Mouse (Mus musculus): ENCODE results near the gene 5830411N06Rik. TPM values are rescaled to one million over a fixed set of nuclear protein-coding genes. Genes with fewer than 3 reads are reported as not detected.

The 5830411N06Rik gene
- total RNA-seq (2022), result not detected

DNA sequence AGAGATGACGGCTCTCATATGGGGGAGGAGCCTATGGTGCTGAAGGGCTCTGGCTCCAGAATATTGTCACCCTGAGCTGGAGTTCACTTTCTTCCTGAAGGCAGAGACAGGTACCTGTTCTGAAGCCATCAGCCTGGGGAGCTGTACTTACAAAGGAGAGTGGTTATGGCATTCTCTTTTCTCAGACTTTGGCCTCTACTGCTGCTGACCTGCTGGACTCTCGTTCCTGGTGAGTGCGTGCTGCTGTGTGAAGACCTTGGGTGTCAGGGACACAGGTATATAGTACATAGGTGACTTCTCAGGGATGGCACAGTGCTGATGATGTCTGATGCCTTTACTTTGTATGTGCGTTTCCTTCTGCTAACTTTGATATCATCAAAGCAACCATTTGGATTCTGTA, at the start of gene 5830411N06Rik:
TSS of gene 5830411N06Rik (plus strand) at position 69 of the 400 bp plus-strand sequence.
- DNase-seq (ENCODE audit: low spot score), result no peak

DNA sequence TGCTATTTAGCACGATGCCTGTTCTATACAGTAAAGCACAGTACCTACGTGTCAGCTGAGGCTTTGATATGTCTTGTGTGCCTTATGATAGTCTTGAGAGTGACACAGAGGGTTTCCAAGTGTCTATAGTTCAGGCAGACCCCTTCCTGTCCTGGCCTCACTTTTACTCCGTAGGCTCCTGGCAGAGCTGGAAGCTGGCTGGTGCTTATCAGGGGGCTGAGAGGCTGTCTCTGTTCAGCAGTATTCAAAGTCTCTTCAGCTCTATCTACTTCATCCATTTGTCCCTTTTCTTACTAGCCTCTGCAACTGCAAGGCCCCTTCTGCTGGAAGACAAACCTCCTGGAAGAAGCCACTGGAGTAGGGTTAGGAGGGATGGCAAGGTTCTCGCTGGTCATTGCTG, 46.0 kb upstream of the 5830411N06Rik start:
- no peak for DNase-seq (ENCODE audit: low spot score)

DNA sequence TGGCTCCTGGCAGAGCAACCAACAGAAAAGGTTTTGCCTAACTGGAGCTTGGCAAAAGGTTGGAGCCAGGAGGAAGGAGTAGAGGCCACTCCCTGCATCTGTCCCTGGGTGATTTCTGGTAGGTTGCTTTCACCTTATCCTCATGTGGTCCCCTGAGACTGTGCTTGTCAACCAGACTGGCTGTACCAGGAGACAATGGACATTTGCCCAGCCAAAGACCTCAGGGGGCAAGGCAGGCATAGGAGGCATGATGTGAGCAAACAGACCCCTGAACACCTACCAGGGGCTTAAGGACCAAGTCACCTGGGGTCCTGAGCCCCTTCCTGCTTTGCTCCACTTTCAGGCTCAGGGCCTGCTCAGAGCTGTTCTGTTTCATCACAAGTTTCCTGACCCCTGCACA, 41.2 kb upstream of the 5830411N06Rik start, which contains the start of gene Olfr524:
TSS of gene Olfr524 (minus strand) at position 101 of the 400 bp plus-strand sequence.
- no peak for DNase-seq (ENCODE audit: low spot score)

DNA sequence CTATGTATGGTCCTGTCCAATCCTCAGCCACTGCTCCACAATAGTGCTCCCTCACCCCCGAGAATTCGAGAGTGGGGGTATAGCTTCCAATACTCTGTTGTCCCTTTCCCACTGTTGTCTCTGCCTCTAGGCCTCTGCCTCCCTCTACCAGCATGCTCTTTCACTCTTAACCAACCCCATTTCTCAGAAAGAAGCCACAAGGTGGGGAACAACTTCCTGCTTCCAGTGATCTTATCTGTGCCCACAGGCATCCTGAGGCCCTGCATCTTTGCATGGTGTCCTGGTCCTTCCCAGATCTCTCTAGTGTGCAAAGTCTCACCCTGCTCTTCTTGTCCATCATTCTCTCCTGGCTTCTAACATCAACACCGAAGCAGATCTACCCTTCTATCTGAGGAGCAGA, 40.2 kb upstream of the 5830411N06Rik start:
- DNase-seq (ENCODE audit: low spot score), result no peak

DNA sequence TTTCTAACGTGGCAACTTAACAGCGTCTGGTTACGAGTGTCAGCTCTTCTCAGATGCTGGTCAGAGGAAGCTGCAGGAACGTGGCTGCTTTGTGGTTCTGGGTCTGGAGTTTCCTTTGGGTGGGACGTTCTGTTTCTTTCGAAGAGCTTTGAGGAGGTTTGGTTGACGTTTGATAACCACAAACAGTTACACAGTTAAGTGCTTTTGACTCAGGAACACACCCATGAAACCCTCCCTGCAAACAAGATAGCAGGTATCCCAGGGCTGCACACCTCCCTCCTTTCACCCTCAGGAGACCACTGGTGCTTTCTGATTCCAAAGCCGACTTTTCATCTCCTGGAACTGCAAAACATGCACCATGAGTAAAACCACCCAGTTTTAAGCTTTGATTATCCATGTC, 38.9 kb upstream of the 5830411N06Rik start:
- DNase-seq (ENCODE audit: low spot score), result no peak

DNA sequence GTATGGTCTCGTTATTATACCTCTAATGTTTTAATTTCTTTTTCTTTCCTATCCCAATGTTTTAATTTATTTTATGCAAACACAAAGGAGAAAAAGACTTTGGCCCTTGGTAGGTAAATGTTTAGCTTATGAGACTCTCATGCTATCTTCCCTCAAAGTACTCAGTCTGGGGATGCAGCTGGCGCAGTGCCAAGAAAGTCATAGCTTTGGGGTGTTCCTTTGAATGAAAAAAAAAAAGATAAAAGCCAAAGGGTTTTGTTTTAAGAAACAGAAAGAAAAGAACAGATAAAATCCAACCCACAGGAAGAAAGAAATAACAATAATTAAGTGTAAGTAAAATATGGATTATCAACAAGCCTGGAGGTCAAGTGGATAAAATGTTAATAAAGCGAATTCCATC, 38.4 kb upstream of the 5830411N06Rik start:
- no peak for DNase-seq (ENCODE audit: low spot score)

DNA sequence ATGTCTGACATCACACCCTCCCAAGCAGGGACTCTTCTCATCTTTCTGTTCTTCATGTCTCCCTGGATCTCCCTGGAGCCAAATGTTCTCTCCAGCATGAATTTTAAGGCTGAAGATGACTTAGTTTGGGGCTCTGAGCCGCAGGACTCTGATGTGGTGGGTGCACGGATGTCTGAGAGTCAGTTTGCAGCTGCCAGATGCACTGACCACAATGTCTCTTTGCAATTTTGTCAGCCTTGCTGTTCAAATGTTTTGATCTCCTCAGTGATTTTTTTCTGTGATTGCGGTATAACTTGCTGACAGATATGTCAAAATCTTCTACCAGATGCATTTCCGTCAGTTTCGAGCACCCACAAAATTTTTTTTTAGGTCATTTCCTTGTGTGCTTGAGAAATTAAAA, 33.2 kb upstream of the 5830411N06Rik start:
- no peak for DNase-seq (ENCODE audit: low spot score)

DNA sequence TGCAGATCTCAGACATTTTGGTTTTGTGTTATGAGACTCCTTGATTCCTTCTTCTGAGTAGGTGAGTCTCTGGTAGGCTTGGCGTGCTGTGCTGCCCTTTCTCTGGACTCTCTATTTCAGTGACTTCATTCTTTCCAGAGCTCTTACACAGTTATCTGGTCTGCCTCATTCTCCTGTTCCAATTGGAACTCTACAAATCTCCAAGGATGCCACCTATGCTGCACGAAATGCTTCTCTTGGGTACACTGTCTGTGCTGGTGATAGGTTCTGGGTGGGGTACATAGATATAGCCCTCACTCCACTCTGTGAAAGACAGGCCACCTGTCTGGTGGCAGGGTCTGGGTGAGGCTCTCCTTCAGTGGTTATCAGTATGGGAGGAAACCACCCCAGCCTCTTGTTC, 29.1 kb upstream of the 5830411N06Rik start, which contains the start of gene Cd163l1:
TSS of gene Cd163l1 (plus strand) at position 301 of the 400 bp plus-strand sequence.
- no peak for DNase-seq (ENCODE audit: low spot score)

DNA sequence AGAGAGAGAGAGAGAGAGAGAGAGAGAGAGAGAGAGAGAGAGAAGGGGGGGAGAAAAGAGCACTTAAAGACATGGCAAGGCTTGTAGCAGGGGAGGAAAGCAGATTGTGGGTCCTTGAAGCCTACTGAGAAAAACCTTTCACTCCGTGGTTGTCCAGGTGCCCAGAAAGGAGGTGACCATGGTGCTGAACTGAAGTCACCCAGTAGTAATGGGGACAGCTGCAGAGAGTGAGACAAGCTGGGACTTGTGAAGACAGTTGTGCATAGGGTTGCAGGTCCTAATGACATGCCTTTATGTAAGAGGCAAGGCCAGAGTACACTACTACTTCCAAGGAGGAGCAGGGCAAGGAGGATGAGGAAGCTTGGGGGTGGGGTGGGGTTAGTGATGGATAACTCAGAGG, 27.8 kb upstream of the 5830411N06Rik start:
- DNase-seq (ENCODE audit: low spot score), result no peak

DNA sequence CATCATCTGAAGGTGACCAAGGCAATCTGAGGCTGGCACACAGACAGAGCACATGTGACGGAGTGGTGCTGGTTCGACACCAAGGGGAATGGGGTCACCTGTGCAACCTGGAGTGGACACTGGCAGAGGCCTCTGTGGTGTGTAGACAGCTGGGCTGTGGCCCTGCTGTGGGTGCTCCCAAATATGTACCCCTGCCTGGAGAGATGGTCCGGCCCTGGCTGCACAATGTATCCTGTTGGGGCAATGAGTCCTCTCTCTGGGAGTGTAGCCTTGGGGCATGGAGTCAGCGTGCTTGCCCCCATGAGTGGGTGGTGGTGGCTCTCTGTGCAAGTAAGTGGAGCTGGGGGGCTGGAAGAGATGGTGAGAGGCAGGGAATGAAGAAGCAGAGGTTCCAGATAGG, 26.7 kb upstream of the 5830411N06Rik start:
- DNase-seq (ENCODE audit: low spot score), result no peak

DNA sequence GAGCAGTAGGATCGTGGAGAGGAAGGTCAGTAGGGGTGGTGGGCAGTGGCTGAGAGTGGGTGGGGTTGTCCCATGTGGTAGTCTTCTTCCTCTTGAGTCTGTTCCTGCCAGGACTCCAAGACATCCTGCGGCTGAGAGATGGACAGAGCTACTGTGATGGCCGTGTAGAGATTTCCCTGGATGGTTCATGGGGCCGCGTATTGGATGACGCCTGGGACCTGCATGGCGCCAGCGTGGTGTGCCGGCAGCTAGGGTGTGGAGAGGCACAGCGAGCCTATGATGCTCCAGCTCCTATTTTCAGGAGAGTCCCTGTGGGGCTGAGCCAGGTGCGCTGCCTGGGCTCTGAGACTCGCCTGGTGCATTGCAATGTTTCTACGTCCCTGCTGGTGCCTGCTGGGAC, 22.9 kb upstream of the 5830411N06Rik start:
- no peak for DNase-seq (ENCODE audit: low spot score)

DNA sequence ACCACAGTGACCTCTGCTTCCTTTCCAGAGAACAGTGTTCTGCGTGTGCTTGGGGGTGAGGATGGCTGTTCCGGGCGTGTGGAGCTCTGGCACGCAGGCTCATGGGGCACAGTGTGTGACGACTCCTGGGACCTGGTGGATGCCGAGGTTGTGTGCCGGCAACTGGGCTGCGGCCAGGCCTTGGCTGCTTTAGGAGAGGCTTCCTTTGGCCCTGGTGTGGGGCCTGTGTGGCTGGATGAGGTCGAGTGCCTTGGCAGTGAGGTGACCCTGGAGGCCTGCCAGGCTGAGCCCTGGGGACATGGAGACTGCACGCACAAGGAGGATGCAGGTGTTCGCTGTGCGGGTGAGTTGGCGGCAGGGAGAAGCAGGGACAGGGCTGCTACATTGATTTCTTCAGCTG, 18.6 kb upstream of the 5830411N06Rik start:
- no peak for DNase-seq (ENCODE audit: low spot score)

DNA sequence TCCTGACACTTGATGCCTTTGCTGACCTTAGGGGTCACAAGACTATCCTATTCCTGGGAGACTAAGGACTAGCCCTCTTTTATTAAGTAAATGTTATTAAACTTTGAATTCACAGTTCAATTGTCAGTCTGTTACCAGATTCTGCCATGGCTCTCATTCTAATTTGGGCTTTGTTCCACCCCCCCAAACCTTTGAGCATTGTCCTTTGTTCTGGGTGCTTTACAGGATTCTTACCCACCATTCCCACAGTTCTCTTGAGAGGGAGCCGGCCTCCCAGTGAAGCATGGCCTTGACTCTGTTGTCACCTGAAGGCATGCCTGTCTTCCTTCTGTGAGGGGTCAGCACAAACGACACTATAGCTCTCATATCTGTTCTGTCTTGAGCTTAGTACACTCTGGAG, 16.1 kb upstream of the 5830411N06Rik start:
- DNase-seq (ENCODE audit: low spot score), result no peak

DNA sequence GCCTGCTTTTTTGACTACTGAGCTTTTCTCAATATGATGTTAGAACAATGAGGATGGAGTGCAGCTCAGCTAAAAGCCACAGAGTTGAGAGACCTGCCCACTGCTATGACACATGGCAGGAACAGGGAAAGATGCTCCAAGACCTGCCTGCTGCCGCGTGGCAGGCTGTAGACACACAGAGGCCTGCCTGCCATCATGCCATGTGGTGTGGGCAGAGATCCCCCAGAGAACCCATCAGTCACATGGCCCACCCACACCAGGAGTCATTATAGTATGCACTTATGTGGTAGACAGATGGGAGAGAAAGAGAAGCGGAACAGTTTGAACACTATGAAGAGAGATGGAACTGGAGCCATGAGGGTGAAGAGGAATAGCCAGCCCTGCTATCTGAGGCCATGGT, 13.4 kb upstream of the 5830411N06Rik start:
- DNase-seq (ENCODE audit: low spot score), result no peak

DNA sequence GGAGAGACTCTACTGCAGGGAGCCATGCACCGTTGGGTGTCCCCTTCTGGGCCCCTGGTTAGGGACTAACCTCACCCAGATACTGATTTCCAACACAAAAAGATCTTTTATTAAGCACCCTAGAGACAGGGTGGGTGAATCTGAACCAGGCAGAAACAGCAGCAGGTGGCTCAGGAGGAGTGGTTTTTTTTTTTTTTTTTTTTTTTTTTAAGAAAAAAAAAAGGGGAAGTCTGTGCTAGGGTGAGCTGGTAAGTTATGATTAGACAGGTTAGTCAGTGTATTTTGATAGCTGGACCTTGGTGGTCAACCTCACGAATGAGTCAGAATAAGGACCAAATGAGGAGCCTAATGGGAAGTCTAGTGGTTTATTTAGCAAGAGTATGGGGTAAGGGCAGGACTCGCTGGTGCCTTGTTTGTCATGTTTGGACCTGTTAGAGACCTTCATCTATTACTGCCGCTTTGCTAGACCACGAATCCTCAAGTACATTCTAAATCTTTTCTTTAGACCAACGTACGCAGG, 6.8 kb downstream of the 5830411N06Rik start:
- no peak for DNase-seq (ENCODE audit: low spot score)

DNA sequence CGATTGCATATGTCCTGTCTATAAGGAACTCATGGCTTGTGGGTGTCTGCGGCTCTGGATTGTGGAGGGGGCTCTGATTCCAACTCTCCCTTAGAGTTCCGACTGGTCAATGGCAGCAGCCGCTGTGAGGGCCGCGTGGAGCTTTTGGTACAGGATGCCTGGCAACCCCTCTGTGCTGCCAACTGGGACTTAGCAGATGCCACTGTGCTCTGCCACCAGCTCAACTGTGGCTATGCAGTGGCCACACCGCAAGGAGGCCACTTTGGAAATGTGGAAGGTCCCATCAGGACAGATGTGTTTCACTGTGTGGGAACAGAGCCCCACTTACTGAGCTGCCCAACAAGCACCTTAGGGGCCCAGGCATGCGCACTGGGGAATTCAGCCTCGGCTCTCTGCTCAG, 48.7 kb downstream of the 5830411N06Rik start:
- DNase-seq (ENCODE audit: low spot score), result no peak

DNA sequence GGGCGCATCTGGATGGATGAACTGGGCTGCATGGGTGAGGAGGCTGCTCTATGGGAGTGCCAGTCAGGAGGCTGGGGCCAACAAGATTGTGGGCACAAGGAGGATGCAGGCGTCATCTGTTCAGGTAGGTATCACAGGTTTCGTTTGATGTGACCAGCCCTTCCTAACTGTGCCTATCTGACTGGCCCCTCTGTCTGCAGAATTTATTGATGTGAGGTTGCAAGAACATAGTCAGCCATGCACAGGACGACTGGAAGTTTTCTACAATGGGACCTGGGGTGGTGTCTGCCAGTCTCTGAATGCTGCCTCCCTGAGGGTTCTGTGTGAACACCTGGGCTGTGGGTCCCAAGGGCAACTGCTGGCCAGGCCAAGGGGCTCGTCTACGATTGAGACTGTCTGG, 49.8 kb downstream of the 5830411N06Rik start:
- DNase-seq (ENCODE audit: low spot score), result no peak

DNA sequence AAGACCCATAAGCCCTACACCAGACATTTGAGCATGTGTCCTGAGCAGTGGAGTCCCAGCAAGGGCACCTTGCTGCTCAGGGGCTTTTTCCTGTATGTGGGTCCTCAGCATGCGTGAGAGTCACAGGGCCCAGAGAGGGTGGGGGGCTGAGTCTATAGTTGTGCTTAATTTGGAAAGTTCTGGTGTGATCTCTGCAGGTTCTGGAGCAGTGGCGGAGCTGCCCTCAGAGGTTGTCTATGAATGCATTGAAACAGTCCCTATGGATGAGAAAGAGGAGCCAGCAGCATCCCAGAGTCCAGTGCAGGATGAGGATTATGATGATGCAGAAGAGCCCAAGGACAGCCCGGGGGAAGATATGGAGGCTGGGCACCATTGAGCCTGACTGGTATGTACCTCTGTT, 52.3 kb downstream of the 5830411N06Rik start:
- DNase-seq (ENCODE audit: low spot score), result no peak

DNA sequence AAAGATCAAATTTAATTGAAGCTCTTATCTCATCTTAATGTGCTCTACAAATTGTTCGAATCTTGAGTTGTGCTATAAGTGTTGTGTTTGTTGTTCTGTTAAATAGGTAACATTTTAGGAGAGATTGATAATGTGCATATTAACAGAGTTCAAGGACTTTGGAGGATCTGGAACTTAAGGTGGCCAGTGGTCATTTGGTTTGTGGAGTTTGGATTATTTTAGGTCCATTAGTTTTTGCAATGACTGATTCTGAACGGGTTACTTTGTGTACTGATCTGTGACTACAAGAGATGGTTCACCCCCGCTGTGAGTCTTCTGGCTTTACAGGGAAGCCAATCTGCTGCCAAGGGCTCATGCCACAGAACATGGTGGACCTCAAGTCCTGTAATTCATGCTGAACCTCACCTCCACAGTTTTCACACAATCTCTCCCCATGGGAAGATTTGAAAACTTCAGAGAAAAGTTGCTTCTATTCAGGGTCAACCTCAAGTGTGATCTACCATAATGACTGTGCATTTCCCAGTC, 72.8 kb downstream of the 5830411N06Rik start:
- DNase-seq (ENCODE audit: low spot score), result no peak

DNA sequence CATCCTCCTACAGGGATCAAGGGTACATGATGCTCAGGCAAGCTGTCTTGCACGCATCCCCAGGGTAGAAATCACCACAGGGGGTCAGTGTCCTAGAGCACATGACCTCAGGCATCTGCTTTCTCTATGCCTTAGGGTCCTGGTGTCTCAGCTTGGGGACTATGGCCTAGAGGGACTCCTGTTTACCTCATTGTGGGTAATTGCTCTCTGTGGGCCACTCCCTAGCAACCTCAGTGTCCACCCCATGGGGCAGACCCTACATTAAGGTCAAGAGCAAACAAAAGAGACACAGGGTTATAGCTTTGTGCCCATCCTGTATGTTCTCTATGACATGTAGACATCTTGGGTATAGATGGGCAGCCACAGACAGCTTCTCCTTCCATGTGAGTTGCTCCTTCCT, 73.5 kb downstream of the 5830411N06Rik start, which contains the start of gene Olfr525:
TSS of gene Olfr525 (plus strand) at position 301 of the 400 bp plus-strand sequence.
- no peak for DNase-seq (ENCODE audit: low spot score)

DNA sequence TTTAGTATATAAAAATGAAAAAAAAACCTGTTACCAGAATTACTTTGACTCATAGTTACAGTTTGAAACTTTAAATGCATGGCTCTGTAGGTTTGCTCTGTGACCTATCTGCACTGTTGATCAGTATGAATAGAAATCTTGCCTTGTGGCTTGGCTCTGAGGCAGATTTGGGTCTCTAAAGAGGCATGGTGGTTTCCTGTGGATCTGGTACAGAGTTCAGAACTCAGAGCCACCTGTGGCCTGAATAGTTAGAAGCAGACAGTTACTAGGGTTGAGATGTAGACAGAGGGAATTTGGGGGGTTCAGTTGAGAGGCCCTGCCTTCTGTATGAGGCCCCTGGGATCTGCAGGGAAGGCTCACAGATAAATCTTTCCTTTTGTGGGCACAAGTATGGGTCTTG, 74.1 kb downstream of the 5830411N06Rik start:
- no peak for DNase-seq (ENCODE audit: low spot score)

DNA sequence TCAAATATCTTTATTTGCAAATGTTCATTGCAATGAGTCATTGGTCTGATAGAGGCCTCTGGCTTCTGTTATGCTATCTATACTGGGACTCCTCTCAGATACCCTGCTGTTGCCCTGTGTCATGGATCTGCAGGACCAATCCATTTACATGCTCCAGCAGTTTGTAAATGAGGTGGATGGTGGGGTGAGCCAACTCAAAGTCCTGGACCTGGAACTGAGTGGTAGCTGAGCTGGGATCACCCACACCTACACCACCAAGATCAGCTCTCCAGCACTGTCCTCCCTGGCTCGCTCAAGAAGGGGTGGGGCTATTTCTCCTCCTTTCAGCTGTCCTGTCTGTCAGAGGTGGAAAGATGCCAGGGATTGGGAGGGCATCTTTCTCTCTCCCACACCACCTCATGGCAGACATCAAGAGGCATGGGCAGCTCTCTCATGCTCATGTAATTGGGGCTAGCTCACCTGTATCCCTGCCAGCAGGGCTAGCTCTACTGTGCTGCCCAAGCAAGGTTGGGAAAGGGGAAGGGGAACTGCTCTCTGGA, 82.8 kb downstream of the 5830411N06Rik start:
- no peak for DNase-seq (ENCODE audit: low spot score)

DNA sequence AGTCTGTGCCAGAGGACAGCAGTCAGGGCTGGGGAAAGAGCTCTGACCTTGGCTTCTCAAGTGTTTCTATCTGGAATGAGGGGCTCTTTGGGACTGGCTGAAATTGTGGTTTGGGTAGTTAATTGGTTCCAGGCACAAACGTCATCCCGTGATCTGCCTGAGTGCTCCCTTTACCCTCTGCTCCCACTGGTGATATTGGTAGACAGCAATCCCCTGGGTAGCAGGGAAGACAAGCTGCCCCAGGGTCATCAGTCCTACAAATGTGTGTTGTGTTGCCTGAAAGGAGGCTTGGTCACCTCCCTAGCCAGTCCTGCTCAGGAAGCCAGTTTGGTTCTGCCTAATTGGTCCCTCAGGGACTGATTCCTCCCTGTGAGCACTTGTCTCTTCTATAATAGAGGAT, 86.6 kb downstream of the 5830411N06Rik start, which contains the start of gene Olfr527:
TSS of gene Olfr527 (plus strand) at position 301 of the 400 bp plus-strand sequence.
- no peak for DNase-seq (ENCODE audit: low spot score)
